In genomic region chr8:22411971-22412370, GRCm38 (mm10) we compare ENCODE assay signal across 8 mouse cellular contexts. TPM values are rescaled to one million over a fixed set of nuclear protein-coding genes. Genes with fewer than 3 reads are reported as not detected.
DNase-seq lines count a peak whose midpoint lies in the region; ATAC-seq lines count a peak whose summit lies in the region.

No protein-coding gene starts in this region.

- no peak for DNase-seq in lung, postnatal 10 days
- DNase-seq in spleen, adult 18-20 months = no peak
- DNase-seq in urinary bladder, adult 2 months (ENCODE audit: low spot score) = no peak
- no peak for DNase-seq in cerebellum, adult 18-20 months

- peaks cover 3% of the 10 kb centered on the region; the same call in 1 of the 2 replicates for H3K36me3 ChIP-seq in lung, embryonic 15.5 days
- H3K36me3 ChIP-seq in embryonic facial prominence, embryonic 13.5 days = peaks cover 18% of the 10 kb centered on the region
- peaks cover 23% of the 10 kb centered on the region for H3K36me3 ChIP-seq in limb, embryonic 12.5 days
- H3K36me3 ChIP-seq in neural tube, embryonic 15.5 days = peaks cover 7% of the 10 kb centered on the region; the same call in 1 of the 2 replicates

- peaks cover 7% of the 10 kb centered on the region for H3K4me1 ChIP-seq in lung, embryonic 15.5 days
- peaks cover 7% of the 10 kb centered on the region for H3K4me1 ChIP-seq in embryonic facial prominence, embryonic 13.5 days
- peaks cover 7% of the 10 kb centered on the region for H3K4me1 ChIP-seq in limb, embryonic 12.5 days (replicated peaks)
- H3K4me1 ChIP-seq in neural tube, embryonic 15.5 days = peaks cover 19% of the 10 kb centered on the region

- no peak for ATAC-seq in lung, embryonic 15.5 days (ENCODE audit: borderline replicate concordance, extremely low read depth, low FRiP score, low TSS enrichment)
- no peak for ATAC-seq in embryonic facial prominence, embryonic 13.5 days (ENCODE audit: insufficient number of reproducible peaks, insufficient read depth, low FRiP score, low TSS enrichment, low read depth)
- no peak for ATAC-seq in limb, embryonic 12.5 days (ENCODE audit: insufficient number of reproducible peaks, insufficient read depth, low FRiP score, low TSS enrichment, low read depth)
- no peak for ATAC-seq in neural tube, embryonic 15.5 days (ENCODE audit: low FRiP score)

- H3K9me3 ChIP-seq in lung, embryonic 15.5 days = no peaks in the 10 kb centered on the region
- H3K9me3 ChIP-seq in embryonic facial prominence, embryonic 13.5 days = no peaks in the 10 kb centered on the region
- no peaks in the 10 kb centered on the region for H3K9me3 ChIP-seq in limb, embryonic 12.5 days
- H3K9me3 ChIP-seq in neural tube, embryonic 15.5 days (replicated peaks) = no peaks in the 10 kb centered on the region

- H3K4me2 ChIP-seq in lung, embryonic 15.5 days = peak overlapping the region; percentile 74
- peak overlapping the region; percentile 68 for H3K4me2 ChIP-seq in embryonic facial prominence, embryonic 13.5 days
- peak overlapping the region; percentile 90 for H3K4me2 ChIP-seq in limb, embryonic 12.5 days
- H3K4me2 ChIP-seq in neural tube, embryonic 15.5 days = peak overlapping the region; percentile 66

- no peaks in the 10 kb centered on the region for H3K27me3 ChIP-seq in lung, embryonic 15.5 days
- H3K27me3 ChIP-seq in embryonic facial prominence, embryonic 13.5 days = no peaks in the 10 kb centered on the region
- no peaks in the 10 kb centered on the region for H3K27me3 ChIP-seq in limb, embryonic 12.5 days
- H3K27me3 ChIP-seq in neural tube, embryonic 15.5 days (replicated peaks) = no peaks in the 10 kb centered on the region

- 13% methylated on average over 8 of the region's 8 CpGs for WGBS in lung, embryonic 15.5 days
- 23% methylated on average over 8 of the region's 8 CpGs for WGBS in embryonic facial prominence, embryonic 13.5 days
- 21% methylated on average over 8 of the region's 8 CpGs for WGBS in limb, embryonic 12.5 days
- 22% methylated on average over 8 of the region's 8 CpGs for WGBS in neural tube, embryonic 15.5 days

- H3K9ac ChIP-seq in lung, embryonic 15.5 days = peak overlapping the region; percentile 87
- H3K9ac ChIP-seq in embryonic facial prominence, embryonic 13.5 days = peak overlapping the region; percentile 93
- H3K9ac ChIP-seq in limb, embryonic 12.5 days (replicated peaks) = peak overlapping the region; percentile 89
- peak overlapping the region; percentile 88 for H3K9ac ChIP-seq in neural tube, embryonic 15.5 days (replicated peaks)

- no peak overlapping the region; the same call in 1 of the 2 replicates for H3K27ac ChIP-seq in lung, embryonic 15.5 days
- no peak overlapping the region for H3K27ac ChIP-seq in embryonic facial prominence, embryonic 13.5 days
- no peak overlapping the region for H3K27ac ChIP-seq in limb, embryonic 12.5 days
- peak overlapping the region; percentile 86; the same call in 1 of the 2 replicates for H3K27ac ChIP-seq in neural tube, embryonic 15.5 days (replicated peaks)

- H3K4me3 ChIP-seq in lung, embryonic 15.5 days = peak overlapping the region; percentile 83
- peak overlapping the region; percentile 78 for H3K4me3 ChIP-seq in embryonic facial prominence, embryonic 13.5 days
- peak overlapping the region; percentile 89 for H3K4me3 ChIP-seq in limb, embryonic 12.5 days (replicated peaks)
- H3K4me3 ChIP-seq in neural tube, embryonic 15.5 days (replicated peaks) = peak overlapping the region; percentile 90

RNA-seq across cellular contexts. Expression of gene Mrps31, which starts 0.8 kb away (rescaled TPM):
- polyA plus RNA-seq in lung, embryonic 15.5 days (2015; fragmentation: Nextera tagmentation; extraction: Ambion mirVana) = 36.1 and 37.6 TPM in 2 replicates
- polyA plus RNA-seq in embryonic facial prominence, embryonic 13.5 days (2015; fragmentation: Nextera tagmentation; extraction: Ambion mirVana) = 39.3 and 40.3 TPM in 2 replicates
- 41.3 and 42.6 TPM in 2 replicates for polyA plus RNA-seq in limb, embryonic 12.5 days (2016; fragmentation: Nextera tagmentation; extraction: Ambion mirVana)
- 36.3 and 36.6 TPM in 2 replicates for polyA plus RNA-seq in neural tube, embryonic 15.5 days (2015; fragmentation: Nextera tagmentation; extraction: Ambion mirVana)
- polyA plus RNA-seq in urinary bladder, adult 2 months (2012; rRNA removed) = 19.9 and 22.7 TPM in 2 replicates

RNA-seq across cellular contexts. Expression of gene Slc25a15, which starts 13.6 kb away (rescaled TPM):
- 19.1 and 20.6 TPM in 2 replicates for polyA plus RNA-seq in lung, embryonic 15.5 days (2015; fragmentation: Nextera tagmentation; extraction: Ambion mirVana)
- polyA plus RNA-seq in embryonic facial prominence, embryonic 13.5 days (2015; fragmentation: Nextera tagmentation; extraction: Ambion mirVana) = 14.5 and 16.3 TPM in 2 replicates
- 17.7 TPM in 2 replicates for polyA plus RNA-seq in limb, embryonic 12.5 days (2016; fragmentation: Nextera tagmentation; extraction: Ambion mirVana)
- polyA plus RNA-seq in neural tube, embryonic 15.5 days (2015; fragmentation: Nextera tagmentation; extraction: Ambion mirVana) = 7.6 and 11.9 TPM in 2 replicates
- polyA plus RNA-seq in urinary bladder, adult 2 months (2012; rRNA removed) = 6.8 and 7.5 TPM in 2 replicates
